Mouse (Mus musculus): ENCODE data around the gene Spata21. TPM values are rescaled to one million over a fixed set of nuclear protein-coding genes. Genes with fewer than 3 reads are reported as not detected.
A peak's percentile ranks its signal among the peaks of the same experiment; 100 is the strongest.

Gene Spata21
- polyA plus RNA-seq, 1 experiment: not detected

DNA sequence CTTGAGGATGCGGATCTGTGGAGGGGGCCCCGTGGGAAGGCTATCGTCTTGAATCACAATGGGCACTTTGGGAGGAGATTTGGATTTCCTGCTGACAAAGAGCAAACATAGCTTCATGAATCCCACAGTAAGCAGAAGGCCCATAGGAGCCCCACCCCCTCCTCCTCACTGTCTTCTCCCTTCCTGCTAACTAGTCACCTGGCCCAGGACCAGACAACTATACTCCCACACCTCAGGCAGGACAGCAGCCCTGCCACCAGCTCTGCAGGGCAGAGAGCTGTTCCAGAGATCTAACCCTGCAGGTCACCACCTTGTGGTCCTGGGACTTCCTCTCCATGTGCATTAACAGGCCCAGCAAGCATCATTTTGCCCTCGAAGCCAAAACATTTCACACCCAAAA is 30.6 kb downstream of the Spata21 start:
- no peak for TF ChIP-seq CTCF (IDR thresholded peaks at IDR 0.05; ENCODE audit: low read depth, low read length)
- TF ChIP-seq POLR2A (IDR thresholded peaks at IDR 0.05; ENCODE audit: borderline replicate concordance, low read depth, low read length): no peak

DNA sequence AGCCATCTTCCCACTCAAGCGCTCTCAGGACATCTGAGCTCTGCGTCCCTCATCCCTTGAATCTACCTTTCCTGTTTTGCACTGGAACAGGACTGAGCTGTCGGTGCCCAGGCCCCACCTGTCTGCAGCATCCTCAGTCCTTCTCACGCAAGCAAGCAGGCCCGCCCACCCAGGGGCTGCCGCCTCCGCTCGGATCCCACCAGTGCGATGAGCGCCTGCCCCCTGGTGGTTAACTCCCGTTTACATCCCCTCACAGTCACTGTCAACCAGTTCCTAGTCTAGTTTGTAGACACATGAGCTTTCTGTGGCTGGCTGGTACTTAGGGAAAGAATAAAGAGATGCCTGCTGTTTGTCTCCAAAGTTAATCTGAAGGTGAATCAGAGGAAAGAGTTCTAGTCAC is 32.6 kb downstream of the Spata21 start:
- no peak overlapping the region for H3K4me3 ChIP-seq (ENCODE audit: insufficient read depth, low read length)
- TF ChIP-seq POLR2A (IDR thresholded peaks at IDR 0.05; ENCODE audit: borderline replicate concordance, low read depth, low read length): no peak
- peak; percentile 24 for TF ChIP-seq CTCF (IDR thresholded peaks at IDR 0.05; ENCODE audit: low read depth, low read length)
- H3K4me1 ChIP-seq (ENCODE audit: control insufficient read depth, insufficient read depth, low read length): peaks cover 3% of the 10 kb centered on the region; the same call in 1 of the 2 replicates
- no peak overlapping the region for H3K27ac ChIP-seq (ENCODE audit: insufficient read depth, low read depth, low read length)

More for the DNA sequence above, 30.6 kb downstream of the Spata21 start:
- Histone ChIP-seq H3K4me1 (ENCODE audit: control insufficient read depth, insufficient read depth, low read length) (peaks cover 3% of the 10 kb centered on the region; the same call in 1 of the 2 replicates), H3K4me3 (ENCODE audit: insufficient read depth, low read length) (no peak overlapping the region), H3K27ac (ENCODE audit: insufficient read depth, low read depth, low read length) (no peak overlapping the region)

DNA sequence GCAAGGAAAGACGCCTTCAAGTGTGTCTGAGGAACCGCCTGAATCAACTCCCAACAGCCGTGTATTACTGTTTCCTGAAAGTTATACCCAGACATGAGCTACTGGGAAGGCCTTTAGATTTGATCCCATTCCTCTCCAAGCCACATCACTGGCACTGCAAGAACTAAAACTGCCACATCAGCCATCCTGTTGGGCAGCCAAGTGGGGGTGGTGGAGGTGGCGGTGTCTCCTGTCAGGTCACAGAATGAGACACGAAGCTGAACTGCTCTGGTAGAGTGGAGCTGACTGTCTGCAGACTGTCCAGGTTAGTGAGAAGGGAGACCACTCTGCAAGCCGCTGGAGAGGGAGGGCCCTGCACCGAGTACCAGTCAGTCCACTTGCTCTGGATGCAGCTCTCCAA is 34.5 kb downstream of the Spata21 start:
- no peak overlapping the region for H3K4me3 ChIP-seq (ENCODE audit: insufficient read depth, low read length)
- no peak overlapping the region for H3K27ac ChIP-seq (ENCODE audit: insufficient read depth, low read depth, low read length)
- TF ChIP-seq POLR2A (IDR thresholded peaks at IDR 0.05; ENCODE audit: borderline replicate concordance, low read depth, low read length) (no peak), CTCF (IDR thresholded peaks at IDR 0.05; ENCODE audit: low read depth, low read length) (no peak)
- H3K4me1 ChIP-seq (ENCODE audit: control insufficient read depth, insufficient read depth, low read length): peaks cover 3% of the 10 kb centered on the region; the same call in 1 of the 2 replicates

DNA sequence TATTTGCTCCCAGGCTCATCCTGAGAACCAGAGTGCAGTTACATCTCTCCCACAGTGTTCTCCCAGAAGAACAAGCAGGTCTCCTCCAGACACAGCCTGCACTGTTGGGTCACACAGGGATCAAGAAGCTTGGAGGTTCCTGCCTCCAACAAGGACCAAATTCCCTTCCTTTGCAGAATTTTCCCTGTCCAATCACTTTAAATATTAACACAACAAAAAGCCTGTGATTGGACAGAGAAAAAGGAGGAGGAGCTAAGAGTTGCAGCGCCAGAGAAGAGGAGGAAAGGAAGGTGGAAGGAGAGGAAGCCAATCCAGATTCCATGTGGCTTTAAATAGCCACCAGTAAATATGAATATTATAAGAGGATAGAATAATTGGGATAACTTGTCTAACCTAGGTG is 34.9 kb downstream of the Spata21 start:
- H3K27ac ChIP-seq (ENCODE audit: insufficient read depth, low read depth, low read length): no peak overlapping the region
- H3K4me1 ChIP-seq (ENCODE audit: control insufficient read depth, insufficient read depth, low read length): peaks cover 3% of the 10 kb centered on the region; the same call in 1 of the 2 replicates
- H3K4me3 ChIP-seq (ENCODE audit: insufficient read depth, low read length): no peak overlapping the region
- no peak for TF ChIP-seq CTCF (IDR thresholded peaks at IDR 0.05; ENCODE audit: low read depth, low read length)
- no peak for TF ChIP-seq POLR2A (IDR thresholded peaks at IDR 0.05; ENCODE audit: borderline replicate concordance, low read depth, low read length)

DNA sequence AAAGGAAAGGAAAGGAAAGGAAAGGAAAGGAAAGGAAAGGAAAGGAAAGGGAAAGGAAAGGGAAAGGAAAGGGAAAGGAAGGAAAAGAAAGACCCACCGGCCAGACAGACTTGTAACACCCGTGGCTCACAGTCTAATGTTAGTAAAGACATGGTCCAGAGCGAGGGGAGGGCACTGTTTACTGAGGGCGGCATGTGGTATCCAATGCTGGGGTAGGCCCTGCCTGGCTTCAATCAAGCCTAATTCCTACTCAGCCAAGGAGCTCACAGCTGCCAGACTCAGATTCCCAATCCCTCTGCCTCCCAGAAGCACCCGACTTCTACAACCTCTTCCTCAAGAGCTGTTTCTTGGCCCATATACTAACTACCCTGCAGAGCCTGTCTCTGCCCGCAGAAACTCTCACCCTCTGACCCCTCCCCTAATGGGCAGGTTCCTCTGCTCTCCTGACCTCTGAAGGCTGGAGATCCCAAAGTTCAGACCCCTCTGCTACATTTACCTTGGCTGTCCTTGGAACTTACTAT is 41.1 kb downstream of the Spata21 start:
- Histone ChIP-seq H3K27ac (ENCODE audit: insufficient read depth, low read depth, low read length) (no peak overlapping the region), H3K4me1 (ENCODE audit: control insufficient read depth, insufficient read depth, low read length) (peaks cover 22% of the 10 kb centered on the region)
- TF ChIP-seq CTCF (IDR thresholded peaks at IDR 0.05; ENCODE audit: low read depth, low read length) (no peak), POLR2A (IDR thresholded peaks at IDR 0.05; ENCODE audit: borderline replicate concordance, low read depth, low read length) (no peak)

DNA sequence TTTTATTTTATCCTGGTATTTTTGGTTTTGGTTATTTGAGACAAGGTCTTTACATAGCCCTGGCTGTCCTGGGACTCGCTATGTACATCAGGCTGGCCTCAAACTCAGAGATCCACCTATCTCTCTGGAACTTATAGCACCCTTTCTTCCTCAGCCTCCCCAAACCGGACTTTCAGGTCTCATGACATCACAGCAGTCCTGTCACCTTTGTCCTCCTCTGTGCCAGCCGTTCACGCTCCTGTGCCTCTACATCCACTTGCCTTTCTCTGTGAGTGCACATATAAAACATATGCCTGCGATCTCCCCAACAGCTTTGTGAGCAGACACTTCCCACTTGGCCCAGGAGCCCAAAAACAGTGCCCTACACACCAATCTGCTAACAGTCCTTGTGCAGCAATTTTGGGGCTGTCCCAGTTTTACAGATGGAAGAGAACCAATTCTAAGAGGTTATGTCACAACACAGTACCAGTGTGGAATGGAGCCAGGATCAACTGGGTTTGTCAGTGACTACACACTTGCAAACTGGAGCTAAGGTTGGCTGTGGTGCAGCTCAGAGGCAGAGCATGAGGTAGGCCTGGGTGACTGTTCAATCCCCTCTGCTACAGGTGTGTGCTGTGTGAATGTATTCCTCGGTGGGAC is 42.7 kb downstream of the Spata21 start:
- TF ChIP-seq POLR2A (IDR thresholded peaks at IDR 0.05; ENCODE audit: borderline replicate concordance, low read depth, low read length) (no peak), CTCF (IDR thresholded peaks at IDR 0.05; ENCODE audit: low read depth, low read length) (no peak)
- Histone ChIP-seq H3K27ac (ENCODE audit: insufficient read depth, low read depth, low read length) (no peak overlapping the region), H3K4me1 (ENCODE audit: control insufficient read depth, insufficient read depth, low read length) (peaks cover 34% of the 10 kb centered on the region), H3K4me3 (ENCODE audit: insufficient read depth, low read length) (no peak overlapping the region)

More for the DNA sequence above, 41.1 kb downstream of the Spata21 start:
- no peak overlapping the region for H3K4me3 ChIP-seq (ENCODE audit: insufficient read depth, low read length)

DNA sequence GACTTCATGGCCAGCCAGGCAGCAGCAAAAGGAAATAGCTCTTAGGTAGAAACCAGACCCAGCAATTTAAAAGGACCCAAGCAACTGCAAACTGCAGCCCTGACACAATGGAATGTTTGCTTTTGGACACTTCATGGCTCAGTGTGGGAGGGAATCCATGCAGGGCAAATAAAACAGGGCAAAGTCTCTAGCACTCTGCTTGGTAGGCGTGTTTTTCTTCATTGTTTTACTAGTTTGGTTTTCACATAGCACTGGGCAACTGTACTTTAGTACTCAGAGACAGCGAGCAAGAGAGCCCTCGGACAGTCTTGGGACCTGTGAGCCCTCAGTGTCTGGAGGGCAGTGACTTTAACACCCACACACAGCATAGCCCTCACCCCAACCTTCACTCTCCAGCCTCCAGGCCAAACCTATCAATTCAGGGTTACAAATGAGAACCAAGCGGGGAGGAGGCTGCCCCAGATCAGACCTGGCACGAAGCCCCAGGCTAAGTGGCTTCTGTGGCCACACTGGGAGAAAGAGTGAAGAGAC is 43.5 kb downstream of the Spata21 start:
- Histone ChIP-seq H3K4me3 (ENCODE audit: insufficient read depth, low read length) (no peak overlapping the region), H3K4me1 (ENCODE audit: control insufficient read depth, insufficient read depth, low read length) (peaks cover 42% of the 10 kb centered on the region), H3K27ac (ENCODE audit: insufficient read depth, low read depth, low read length) (no peak overlapping the region)
- no peak for TF ChIP-seq CTCF (IDR thresholded peaks at IDR 0.05; ENCODE audit: low read depth, low read length)
- TF ChIP-seq POLR2A (IDR thresholded peaks at IDR 0.05; ENCODE audit: borderline replicate concordance, low read depth, low read length): no peak

DNA sequence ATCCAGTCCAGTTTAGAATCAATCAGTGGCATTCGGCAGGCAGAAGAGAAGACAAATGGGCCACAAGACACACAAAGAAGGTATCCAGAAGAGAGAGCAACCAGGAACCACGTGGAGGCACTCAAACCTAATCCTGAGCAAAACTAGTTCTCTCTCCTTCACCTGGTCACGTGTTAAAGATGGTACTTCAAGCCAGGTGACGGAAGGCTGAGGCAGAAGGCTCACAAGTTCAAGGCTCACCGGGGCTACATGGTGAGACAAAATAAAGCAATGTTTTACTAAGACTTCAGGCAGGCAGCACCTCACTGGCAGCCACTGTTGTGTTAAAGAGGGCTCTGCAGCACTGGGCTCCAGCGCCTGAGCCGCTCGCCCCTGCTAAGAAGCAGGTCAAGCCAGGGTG is 44.1 kb downstream of the Spata21 start:
- H3K4me1 ChIP-seq (ENCODE audit: control insufficient read depth, insufficient read depth, low read length): peaks cover 48% of the 10 kb centered on the region
- no peak overlapping the region for H3K4me3 ChIP-seq (ENCODE audit: insufficient read depth, low read length)
- TF ChIP-seq CTCF (IDR thresholded peaks at IDR 0.05; ENCODE audit: low read depth, low read length) (no peak), POLR2A (IDR thresholded peaks at IDR 0.05; ENCODE audit: borderline replicate concordance, low read depth, low read length) (no peak)
- no peak overlapping the region for H3K27ac ChIP-seq (ENCODE audit: insufficient read depth, low read depth, low read length)

DNA sequence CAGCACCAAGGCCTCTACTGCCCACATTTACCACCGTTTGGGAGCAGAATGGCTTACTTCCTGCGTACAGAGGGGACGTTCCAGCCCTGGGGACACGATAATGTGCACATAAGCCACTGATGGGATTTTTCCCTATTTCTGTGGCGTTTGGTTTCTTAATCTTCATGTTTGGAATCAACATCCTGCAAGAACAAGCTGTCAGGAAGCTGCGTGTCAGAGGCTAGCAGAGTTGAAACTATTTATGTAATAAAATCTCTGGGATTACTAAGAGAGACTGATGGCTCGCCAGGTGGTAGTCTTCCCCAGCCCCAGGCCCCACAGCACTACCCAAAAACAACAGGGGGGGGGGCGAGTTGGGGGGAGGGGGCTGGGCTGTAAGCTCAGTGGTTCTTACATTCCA is 45.1 kb downstream of the Spata21 start:
- H3K4me3 ChIP-seq (ENCODE audit: insufficient read depth, low read length): no peak overlapping the region
- H3K27ac ChIP-seq (ENCODE audit: insufficient read depth, low read depth, low read length): no peak overlapping the region
- TF ChIP-seq CTCF (IDR thresholded peaks at IDR 0.05; ENCODE audit: low read depth, low read length) (no peak), POLR2A (IDR thresholded peaks at IDR 0.05; ENCODE audit: borderline replicate concordance, low read depth, low read length) (no peak)
- H3K4me1 ChIP-seq (ENCODE audit: control insufficient read depth, insufficient read depth, low read length): peaks cover 52% of the 10 kb centered on the region

DNA sequence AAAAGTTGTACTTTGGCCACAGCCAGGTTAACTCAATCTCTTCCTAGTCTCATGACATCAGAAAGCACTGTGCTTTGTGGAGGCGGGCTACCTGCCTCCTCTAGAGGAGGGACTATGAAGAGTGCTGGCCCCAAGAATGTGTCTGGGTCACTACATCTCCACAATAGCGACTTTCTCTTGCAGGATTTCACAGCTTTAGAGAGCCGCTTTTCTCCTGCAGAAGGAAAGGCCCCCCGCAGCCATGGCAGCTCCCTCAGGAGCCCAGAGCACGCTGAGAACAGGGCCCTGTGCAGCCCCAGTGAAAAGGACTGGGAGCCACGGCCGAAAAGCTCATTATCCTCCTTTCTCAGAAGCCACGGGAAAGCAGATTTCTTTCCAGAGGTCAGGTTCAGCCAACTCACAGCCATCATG is 45.9 kb downstream of the Spata21 start:
- Histone ChIP-seq H3K27ac (ENCODE audit: insufficient read depth, low read depth, low read length) (no peak overlapping the region), H3K4me3 (ENCODE audit: insufficient read depth, low read length) (no peak overlapping the region), H3K4me1 (ENCODE audit: control insufficient read depth, insufficient read depth, low read length) (peaks cover 52% of the 10 kb centered on the region)
- TF ChIP-seq CTCF (IDR thresholded peaks at IDR 0.05; ENCODE audit: low read depth, low read length) (no peak), POLR2A (IDR thresholded peaks at IDR 0.05; ENCODE audit: borderline replicate concordance, low read depth, low read length) (no peak)

All from bone marrow macrophage, adult 2 months (primary cell).